Mouse (Mus musculus) testis, adult 10 weeks (tissue): ENCODE measurements around the gene Apom. TPM values are rescaled to one million over a fixed set of nuclear protein-coding genes. Genes with fewer than 3 reads are reported as not detected.

Experiments used
- polyA plus RNA-seq: library from polyadenylated mRNA; stranded (reverse); fragments of 350-450 nt; fragmentation: Illumina TruSeq; extraction: RNeasy Lipid Tissue Mini Kit (QIAGEN cat#74804); gene quantifications from one replicate; pipeline ENCODE4 v1.2.3, GENCODE M21; 2014; ENCODE audit warnings: low read depth, low replicate concordance

Gene Apom
- polyA plus RNA-seq, result not detected

DNA sequence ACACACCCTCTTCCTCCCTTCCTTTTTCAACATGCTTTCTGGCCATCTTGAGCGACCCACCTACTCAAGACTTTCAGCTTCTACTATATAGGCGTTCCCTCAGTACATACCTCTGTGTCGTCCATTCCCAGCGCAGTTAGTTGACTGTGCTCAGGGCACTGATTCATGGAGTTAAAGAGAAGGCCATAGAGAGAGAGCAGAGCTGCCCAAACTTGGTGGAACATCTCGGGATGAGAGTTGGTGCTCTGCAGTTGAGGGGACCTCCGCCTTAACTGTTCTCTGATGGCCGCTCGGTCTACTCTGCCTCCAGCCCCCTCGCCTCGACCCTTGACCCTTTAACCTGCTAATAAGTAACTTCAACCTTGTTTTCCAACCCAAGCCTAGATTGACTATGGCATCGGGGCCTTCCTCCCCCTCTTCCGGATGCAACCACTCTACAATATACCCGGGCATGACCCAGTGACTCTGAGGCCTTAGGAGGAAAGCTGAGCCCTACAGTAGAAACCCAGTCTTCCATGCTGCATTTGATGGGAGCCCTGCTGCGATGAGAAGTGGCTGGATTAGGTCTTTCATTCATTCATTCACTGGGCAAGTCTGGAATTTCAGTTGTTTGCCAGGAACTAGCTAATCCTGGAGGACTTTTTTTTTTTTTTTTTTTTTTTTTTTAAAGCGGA lies at the start of gene Apom:
Gene Apom (minus strand): TSS at position 551 of the 674 bp plus-strand sequence.

GRCm38 (mm10) chr17:35175968-35176367 lies 44.1 kb upstream of the Apom start, which contains the start of gene Aif1:
TSS of gene Aif1 (minus strand) at chr17:35176068.

DNA sequence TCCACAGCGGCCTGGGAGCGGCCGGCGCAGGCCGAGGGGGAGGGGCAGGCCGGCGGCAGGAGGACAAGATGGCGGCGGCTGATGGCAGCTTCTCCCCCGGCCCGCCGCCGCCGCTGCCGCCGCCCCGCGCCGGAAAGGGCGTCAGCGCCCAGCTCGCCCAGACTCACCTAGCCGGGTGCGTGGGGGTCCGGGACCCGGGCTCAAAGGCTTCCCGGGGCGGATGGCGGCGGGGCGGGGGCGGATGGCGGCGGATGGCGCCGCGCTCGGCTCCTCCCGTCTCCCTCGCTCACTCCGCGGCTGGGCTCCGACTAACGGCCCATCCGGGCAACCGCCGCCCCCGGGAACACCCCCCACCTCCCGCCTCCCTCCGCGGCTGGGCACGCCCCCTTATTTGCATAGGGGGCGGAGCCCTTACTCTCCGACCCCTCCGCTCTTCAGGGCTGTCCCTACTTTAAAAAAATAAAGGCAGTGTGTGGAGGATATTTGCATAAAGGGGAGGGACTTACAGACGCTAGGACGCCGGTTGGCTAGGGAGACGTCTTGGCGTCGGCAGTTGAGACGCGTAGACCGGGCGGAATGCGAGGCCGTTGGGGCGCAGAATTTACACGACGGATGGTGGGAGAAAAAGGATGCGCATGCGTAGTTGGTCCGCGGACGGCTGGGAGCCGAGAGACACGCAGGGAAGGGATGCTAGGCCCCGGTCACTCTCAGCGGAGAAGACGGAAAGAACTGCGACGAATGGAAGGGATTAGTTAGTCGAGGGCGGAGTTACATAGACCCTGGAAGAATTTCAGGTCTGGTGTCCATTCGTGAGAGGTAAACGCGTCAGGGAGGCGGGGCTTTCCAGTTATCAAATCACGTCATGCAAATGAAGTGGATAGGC lies 33.0 kb upstream of the Apom start, which contains the start of gene Prrc2a:
Gene Prrc2a (minus strand): TSS at position 330 of the 883 bp plus-strand sequence.

GRCm38 (mm10) chr17:35134801-35135590 lies 3.1 kb upstream of the Apom start, which contains the start of gene Bag6:
TSS of gene Bag6 (plus strand) at chr17:35135178.

DNA sequence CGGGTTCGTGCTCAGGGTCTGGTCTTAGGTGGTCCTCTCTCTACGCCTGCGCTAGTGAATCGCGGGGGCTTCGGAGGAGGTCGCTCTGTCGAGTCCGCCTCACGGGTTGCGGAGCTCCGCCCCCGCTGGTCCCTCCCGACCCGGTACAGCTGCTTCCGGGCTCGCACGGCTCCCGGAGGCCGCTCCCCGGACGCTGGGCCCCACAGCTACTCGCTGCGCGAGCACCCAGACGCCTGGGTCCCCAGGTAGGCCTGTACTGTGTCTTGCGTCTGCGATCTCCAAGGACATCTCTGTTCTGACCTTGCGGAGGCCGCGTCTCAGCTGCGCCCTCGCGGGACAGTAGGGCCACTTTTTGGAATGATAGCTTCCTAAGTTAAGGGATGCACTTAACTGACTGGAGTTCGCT lies 5.6 kb downstream of the Apom start, which contains the start of gene D17H6S53E:
Gene D17H6S53E (plus strand): TSS at position 168 of the 406 bp plus-strand sequence.

DNA sequence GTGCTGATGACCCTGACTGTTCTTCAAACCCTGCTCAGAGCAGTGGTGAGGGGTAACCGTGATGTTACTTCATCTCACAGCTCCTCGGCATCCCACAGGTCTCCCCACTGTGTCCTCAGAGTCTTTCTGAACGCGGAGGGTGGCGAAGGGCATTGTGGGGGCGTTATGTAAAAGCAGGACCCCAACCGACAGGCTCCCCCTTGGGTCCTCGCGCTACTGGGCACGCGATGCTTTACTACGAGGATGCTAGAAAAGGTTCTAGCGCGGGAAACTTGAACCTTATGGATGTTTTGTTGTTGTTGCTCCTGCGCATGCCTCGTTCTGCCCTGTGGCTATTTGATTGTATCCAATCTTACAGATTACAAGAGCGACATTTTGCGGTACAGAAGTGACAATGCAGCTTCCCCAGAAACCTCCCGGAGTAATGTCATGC lies 10.0 kb downstream of the Apom start, which contains the start of gene Csnk2b:
Gene Csnk2b (minus strand): TSS at position 183 of the 433 bp plus-strand sequence.

GRCm38 (mm10) chr17:35121143-35121799 lies 10.6 kb downstream of the Apom start, which contains the start of gene Gpank1:
TSS of gene Gpank1 (plus strand) at chr17:35121455.

DNA sequence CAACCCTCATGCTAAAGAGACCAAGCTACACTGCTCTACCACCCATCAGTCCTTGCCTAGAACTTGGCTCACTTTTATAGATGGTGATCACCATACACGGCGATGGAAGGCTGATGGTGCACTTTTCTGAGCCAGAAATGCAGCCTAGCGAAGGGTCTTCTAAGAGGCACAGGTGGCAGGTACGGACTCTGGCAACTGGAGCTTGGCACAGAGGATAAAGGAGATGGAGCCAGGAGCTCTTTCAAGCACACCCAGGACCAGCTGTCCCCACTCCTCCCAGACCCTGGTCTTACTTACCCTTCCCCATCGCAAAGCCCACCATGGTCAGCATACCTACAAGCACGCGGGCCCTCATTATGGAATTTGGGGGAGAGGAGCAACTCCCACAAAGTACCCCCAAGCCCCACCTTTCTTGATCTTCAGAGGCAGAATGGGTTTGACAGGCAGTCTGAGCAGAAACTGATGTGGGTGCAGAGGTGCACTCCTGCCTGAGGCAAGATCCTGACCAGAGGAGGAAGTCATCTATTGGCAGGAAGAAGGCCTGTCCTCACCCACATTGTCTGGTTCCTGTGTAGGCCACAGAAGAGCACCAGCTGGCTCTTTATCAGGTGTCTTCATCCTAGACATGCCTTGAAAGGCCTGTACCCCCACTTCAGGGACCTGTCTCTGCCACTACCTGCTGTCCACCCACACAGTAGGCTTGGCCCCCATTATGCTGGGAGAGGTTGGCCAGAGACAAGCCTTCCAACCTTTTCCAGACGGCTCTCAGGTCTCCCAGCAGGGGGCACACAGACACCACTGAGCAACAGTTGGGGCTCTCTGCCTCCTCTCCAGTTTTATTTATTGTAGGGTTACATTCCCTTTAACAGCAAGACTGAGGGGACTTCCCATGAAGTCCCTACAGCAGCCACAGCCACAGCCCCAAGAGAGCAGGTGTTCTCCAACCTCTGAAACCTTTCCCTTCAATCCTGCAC lies 16.5 kb downstream of the Apom start, which contains the start of gene Ly6g5b:
Gene Ly6g5b (minus strand): TSS at position 383 of the 974 bp plus-strand sequence.

GRCm38 (mm10) chr17:35108097-35108496 lies 23.8 kb downstream of the Apom start, which contains the start of gene Ly6g5c:
TSS of gene Ly6g5c (plus strand) at chr17:35108279.

GRCm38 (mm10) chr17:35088825-35089644 lies 42.8 kb downstream of the Apom start, which contains the start of gene Abhd16a:
TSS of gene Abhd16a (plus strand) at chr17:35089263.

DNA sequence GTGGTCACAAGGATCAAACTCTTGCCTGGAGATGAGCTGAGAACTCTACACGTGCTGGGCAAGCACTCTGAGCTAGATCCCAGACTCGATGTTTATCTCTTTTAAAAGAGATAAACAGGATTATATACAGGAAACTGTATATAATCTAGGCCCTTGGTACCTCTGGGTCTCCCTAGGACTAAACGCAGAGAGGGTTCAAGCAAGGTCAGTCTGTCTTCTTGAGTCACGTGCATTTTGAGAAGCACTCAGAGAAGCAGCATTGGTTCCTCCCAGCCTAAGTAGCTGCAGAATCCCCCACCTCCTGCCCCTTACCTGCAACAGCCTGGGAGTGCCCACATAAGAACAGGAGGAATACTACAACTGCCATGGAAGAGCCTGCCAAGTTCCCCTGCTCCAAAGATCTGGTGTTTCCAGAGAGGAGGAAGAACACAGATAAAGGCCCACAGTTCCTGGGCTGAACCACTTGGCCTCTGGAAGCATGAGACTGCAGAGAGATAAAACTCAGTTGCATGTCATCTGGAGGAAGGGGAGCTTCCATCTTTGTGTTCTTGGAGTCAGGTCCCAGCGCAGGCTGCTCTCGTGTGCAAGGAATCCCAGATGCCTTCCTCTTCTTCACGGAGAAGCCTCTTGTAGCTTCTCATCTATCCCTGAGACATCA lies 46.5 kb downstream of the Apom start, which contains the start of gene Ly6g6f:
Gene Ly6g6f (minus strand): TSS at position 403 of the 658 bp plus-strand sequence.

Other genes starting within 250 kb of the Apom start
- gene C2, start 233.8 kb downstream of the Apom start, polyA plus RNA-seq, result 6.5 TPM
- gene Ehmt2, start 233.6 kb downstream of the Apom start, polyA plus RNA-seq, result 25.4 TPM
- gene Slc44a4, start 217.6 kb downstream of the Apom start, polyA plus RNA-seq, result not detected
- 0.41 TPM for gene Neu1, start 200.8 kb downstream of the Apom start, polyA plus RNA-seq
- 0.56 TPM for gene Hspa1b, start 172.8 kb downstream of the Apom start, polyA plus RNA-seq
- not detected for gene Gm20481, start 162.1 kb downstream of the Apom start, polyA plus RNA-seq
- gene Hspa1a, start 159.9 kb downstream of the Apom start, polyA plus RNA-seq, result 0.57 TPM
- gene Hspa1l, start 159.3 kb downstream of the Apom start, polyA plus RNA-seq, result 215 TPM
- 115 TPM for gene Lsm2, start 150.2 kb downstream of the Apom start, polyA plus RNA-seq
- 53.6 TPM for gene Vars, start 131.1 kb downstream of the Apom start, polyA plus RNA-seq
- 0.15 TPM for gene Vwa7, start 115.5 kb downstream of the Apom start, polyA plus RNA-seq
- not detected for gene Sapcd1, start 104.0 kb downstream of the Apom start, polyA plus RNA-seq
- gene Msh5, start 85.3 kb downstream of the Apom start, polyA plus RNA-seq, result 8.7 TPM
- 10.5 TPM for gene Clic1, start 82.1 kb downstream of the Apom start, polyA plus RNA-seq
- gene Ddah2, start 73.0 kb downstream of the Apom start, polyA plus RNA-seq, result 0.56 TPM
- 19.3 TPM for gene Ly6g6c, start 66.7 kb downstream of the Apom start, polyA plus RNA-seq
- 1.5 TPM for gene Mpig6b, start 65.9 kb downstream of the Apom start, polyA plus RNA-seq
- not detected for gene Ly6g6e, start 55.1 kb downstream of the Apom start, polyA plus RNA-seq
- not detected for gene Ly6g6d, start 54.0 kb downstream of the Apom start, polyA plus RNA-seq
- not detected for gene Ly6g6f, start 46.4 kb downstream of the Apom start, polyA plus RNA-seq
- 8.2 TPM for gene Abhd16a, start 42.8 kb downstream of the Apom start, polyA plus RNA-seq
- not detected for gene Ly6g5c, start 23.8 kb downstream of the Apom start, polyA plus RNA-seq
- not detected for gene Ly6g5b, start 16.6 kb downstream of the Apom start, polyA plus RNA-seq
- gene Gpank1, start 10.6 kb downstream of the Apom start, polyA plus RNA-seq, result 8.7 TPM
- gene Csnk2b, start 10.0 kb downstream of the Apom start, polyA plus RNA-seq, result 948 TPM
- gene D17H6S53E, start 5.7 kb downstream of the Apom start, polyA plus RNA-seq, result 0.28 TPM
- 44.2 TPM for gene Bag6, start 3.1 kb upstream of the Apom start, polyA plus RNA-seq
- 14.1 TPM for gene Prrc2a, start 32.8 kb upstream of the Apom start, polyA plus RNA-seq
- gene Aif1, start 44.0 kb upstream of the Apom start, polyA plus RNA-seq, result 379 TPM
- gene Lst1, start 56.4 kb upstream of the Apom start, polyA plus RNA-seq, result not detected
- not detected for gene Ltb, start 62.4 kb upstream of the Apom start, polyA plus RNA-seq
- not detected for gene Tnf, start 70.0 kb upstream of the Apom start, polyA plus RNA-seq
- gene Lta, start 73.3 kb upstream of the Apom start, polyA plus RNA-seq, result not detected
- not detected for gene Gm16181, start 88.8 kb upstream of the Apom start, polyA plus RNA-seq
- 10.2 TPM for gene Atp6v1g2, start 101.6 kb upstream of the Apom start, polyA plus RNA-seq
- gene Nfkbil1, start 103.7 kb upstream of the Apom start, polyA plus RNA-seq, result 0.56 TPM
- gene Ddx39b, start 109.7 kb upstream of the Apom start, polyA plus RNA-seq, result 7.1 TPM
- gene H2-D1, start 130.7 kb upstream of the Apom start, polyA plus RNA-seq, result 2.8 TPM
- gene H2-Q1, start 188.4 kb upstream of the Apom start, polyA plus RNA-seq, result 0.08 TPM
- 0.69 TPM for gene H2-Q2, start 210.2 kb upstream of the Apom start, polyA plus RNA-seq
- gene H2-Q4, start 247.6 kb upstream of the Apom start, polyA plus RNA-seq, result 1.6 TPM